Mouse (Mus musculus) liver, embryonic 11.5 days (tissue): Measurements from ENCODE around the gene Rpl13. TPM values are rescaled to one million over a fixed set of nuclear protein-coding genes. Genes with fewer than 3 reads are reported as not detected.

Source experiments
- ATAC-seq: fragments of 200-750 bp; cut with Nextera tagmentation; replicated peaks from 2 replicates; pipeline ENCODE4 v1.8.0; 2017; ENCODE audit warnings: moderate number of reproducible peaks, mild to moderate bottlenecking, moderate TSS enrichment, moderate library complexity; ENCODE audit not compliant: low FRiP score
- DNase-seq: peaks from one replicate; pipeline ENCODE4 v3.0.0-alpha.2; 2017; ENCODE audit warnings: low spot score
- H3K27ac ChIP-seq: fragments of 300-500 bp; sonication (generic); 2 replicates; pipeline ENCODE4 v1.5.1; 2014; ENCODE audit warnings: mild to moderate bottlenecking, low read depth, low read length, control low read depth
- H3K27me3 ChIP-seq: fragments of 300-500 bp; sonication (generic); replicated peaks from 2 replicates; pipeline ENCODE4 v1.6.1; 2014; ENCODE audit warnings: low read length, mixed read lengths; ENCODE audit not compliant: control insufficient read depth, insufficient read depth
- H3K36me3 ChIP-seq: fragments of 300-500 bp; sonication (generic); 2 replicates; pipeline ENCODE4 v1.6.1; 2014; ENCODE audit warnings: mild to moderate bottlenecking, low read length, moderate library complexity, mixed read lengths; ENCODE audit not compliant: control insufficient read depth, insufficient read depth
- H3K4me1 ChIP-seq: fragments of 300-500 bp; sonication (generic); replicated peaks from 2 replicates; pipeline ENCODE4 v1.6.1; 2014; ENCODE audit warnings: low read length, mixed read lengths; ENCODE audit not compliant: control insufficient read depth, insufficient read depth
- H3K4me2 ChIP-seq: fragments of 300-500 bp; sonication (generic); 2 replicates; pipeline ENCODE4 v1.6.1; 2014; ENCODE audit warnings: mild to moderate bottlenecking, control low read depth, moderate library complexity
- H3K4me3 ChIP-seq: fragments of 300-500 bp; sonication (generic); 2 replicates; pipeline ENCODE4 v1.5.1; 2014; ENCODE audit warnings: low read depth, low read length, control low read depth
- H3K9ac ChIP-seq: fragments of 300-500 bp; sonication (generic); 2 replicates; pipeline ENCODE4 v1.6.1; 2014; ENCODE audit warnings: low read depth, low read length, control low read depth
- H3K9me3 ChIP-seq: fragments of 300-500 bp; sonication (generic); 2 replicates; pipeline ENCODE4 v1.6.1; 2016; ENCODE audit warnings: low read length, inconsistent platforms, mixed read lengths; ENCODE audit not compliant: control insufficient read depth
- WGBS: fragments of 180-500 bp; shearing (Covaris S2); extraction: QIAGEN DNeasy Blood & Tissue Kit; methylation state at CpG from one replicate; pipeline ENCODE4 v1.1.7; 2014; 5-methylcytosine and 5-hydroxymethylcytosine counted together
- polyA plus RNA-seq: library from polyadenylated mRNA; unstranded; fragments of >200 nt; fragmentation: Nextera tagmentation; extraction: Ambion mirVana; gene quantifications from 2 replicates; pipeline ENCODE4 v1.2.1, GENCODE M21; 2014

Rpl13 gene
- polyA plus RNA-seq, 1 experiment from 2014 or later = 2,035 TPM

- Histone ChIP-seq H3K27me3 (no peaks in the 10 kb centered on the region), H3K36me3 (peaks cover 25% of the 10 kb centered on the region), H3K4me2 (peak overlapping the region; percentile 98), H3K4me1 (peaks cover 11% of the 10 kb centered on the region), H3K9ac (peak overlapping the region; percentile 99), H3K27ac (peak overlapping the region; percentile 93), H3K4me3 (peak overlapping the region; percentile 91), H3K9me3 (no peaks in the 10 kb centered on the region)
- DNase-seq = no peak
- no peak for ATAC-seq
- WGBS = 80% methylated on average over 6 of the region's 6 CpGs
These were observed 2.1 kb downstream of the Rpl13 start for GRCm38 (mm10) chr8:123104046-123104767.

DNA sequence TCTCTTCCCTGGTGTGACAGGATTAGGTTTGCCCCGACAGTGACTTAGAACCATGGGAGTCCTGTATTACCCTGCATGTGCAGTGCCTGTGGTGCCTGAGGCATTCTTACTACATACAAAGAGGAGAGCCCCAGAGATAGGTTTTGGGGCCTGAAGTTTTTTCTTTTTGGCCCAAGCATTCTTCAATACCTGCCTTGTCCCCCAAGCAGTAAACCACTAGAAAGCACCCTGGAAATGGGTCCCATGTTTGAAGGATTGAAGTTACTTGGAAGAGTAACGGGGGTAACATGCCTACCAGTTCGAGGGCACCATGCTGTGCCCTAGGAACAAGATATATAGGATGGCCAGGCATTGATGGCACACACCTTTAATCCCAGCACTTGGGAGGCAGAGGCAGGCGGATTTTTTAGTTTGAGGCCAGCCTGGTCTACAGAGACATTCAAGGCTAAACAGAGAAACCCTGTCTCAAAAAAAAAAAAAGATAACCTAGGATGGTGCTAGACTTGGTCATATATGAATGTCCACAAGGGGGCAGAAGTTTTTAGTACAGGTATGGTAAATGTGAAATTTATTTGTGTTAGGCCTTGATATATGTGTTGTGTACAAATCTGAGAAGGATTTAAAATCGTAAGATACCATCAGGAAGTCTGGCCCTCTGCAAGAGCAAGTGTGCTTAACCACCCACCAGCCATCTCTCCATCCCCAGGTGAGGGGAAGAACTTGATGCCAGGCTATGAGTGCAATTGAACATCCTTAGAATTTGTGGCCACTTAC, 3.6 kb downstream of the Rpl13 start:
- Histone ChIP-seq H3K27ac (no peak overlapping the region), H3K36me3 (peaks cover 25% of the 10 kb centered on the region), H3K4me1 (peaks cover 11% of the 10 kb centered on the region), H3K9me3 (no peaks in the 10 kb centered on the region), H3K9ac (no peak overlapping the region), H3K27me3 (no peaks in the 10 kb centered on the region), H3K4me3 (no peak overlapping the region), H3K4me2 (no peak overlapping the region)
- peak; percentile 35 for ATAC-seq
- DNase-seq = peak; percentile 57
- 59% methylated on average over 5 of the region's 5 CpGs for WGBS

GRCm38 (mm10) chr8:123106531-123106930, 4.4 kb downstream of the Rpl13 start:
- Histone ChIP-seq H3K27ac (no peak overlapping the region), H3K9me3 (no peaks in the 10 kb centered on the region), H3K4me3 (no peak overlapping the region), H3K36me3 (peaks cover 25% of the 10 kb centered on the region), H3K27me3 (no peaks in the 10 kb centered on the region), H3K4me1 (peaks cover 11% of the 10 kb centered on the region), H3K9ac (no peak overlapping the region), H3K4me2 (no peak overlapping the region)
- DNase-seq = no peak
- WGBS = 42% methylated on average over 2 of the region's 2 CpGs
- ATAC-seq = no peak

DNA sequence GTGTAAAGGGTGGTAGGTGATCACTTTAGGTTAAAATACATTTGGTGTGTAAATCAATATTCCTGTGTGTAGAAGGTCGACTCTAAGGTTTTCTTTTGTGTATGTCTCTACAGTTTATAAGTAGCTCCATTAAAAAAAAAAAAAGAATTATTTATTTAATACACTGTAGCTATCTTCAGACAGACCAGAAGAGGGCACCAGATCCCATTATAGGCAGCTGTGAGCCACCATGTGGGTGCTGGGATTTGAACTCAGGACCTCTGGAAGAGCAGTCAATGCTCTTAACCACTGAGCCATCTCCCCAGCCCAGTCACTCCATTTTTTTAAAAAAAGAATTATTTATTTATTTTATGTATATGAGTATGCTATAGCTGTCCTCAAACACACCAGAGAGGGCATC, 5.9 kb downstream of the Rpl13 start:
- Histone ChIP-seq H3K27ac (no peak overlapping the region), H3K4me3 (no peak overlapping the region), H3K9me3 (no peaks in the 10 kb centered on the region), H3K4me2 (no peak overlapping the region), H3K9ac (no peak overlapping the region), H3K4me1 (peaks cover 11% of the 10 kb centered on the region), H3K36me3 (peaks cover 23% of the 10 kb centered on the region), H3K27me3 (no peaks in the 10 kb centered on the region)
- DNase-seq (no peak), ATAC-seq (no peak)
- WGBS = 55% methylated on average over 1 of the region's 1 CpGs

DNA sequence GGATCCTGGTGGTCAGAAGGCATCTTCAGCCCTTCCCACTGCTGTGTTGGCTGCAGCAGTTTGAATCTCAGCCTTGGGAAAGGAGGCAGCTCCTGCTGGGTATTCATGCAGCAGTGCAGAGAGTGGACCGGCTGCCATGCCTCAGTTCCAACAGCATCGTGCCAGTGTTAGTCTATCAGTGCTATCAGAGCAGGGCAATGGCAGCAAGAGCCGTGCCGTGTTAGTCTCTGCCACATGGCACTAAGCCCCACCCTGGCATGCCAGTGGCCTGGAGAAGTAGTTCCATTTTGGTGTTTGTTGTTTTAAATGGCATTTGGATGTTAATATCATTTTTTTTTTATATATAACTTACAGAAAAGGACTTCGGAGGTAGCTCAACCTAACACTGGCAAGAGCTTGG, 6.8 kb downstream of the Rpl13 start:
- Histone ChIP-seq H3K36me3 (peaks cover 14% of the 10 kb centered on the region), H3K9ac (no peak overlapping the region), H3K27me3 (no peaks in the 10 kb centered on the region), H3K4me3 (no peak overlapping the region), H3K4me2 (no peak overlapping the region), H3K4me1 (peaks cover 4% of the 10 kb centered on the region), H3K9me3 (no peaks in the 10 kb centered on the region), H3K27ac (no peak overlapping the region; the same call in 1 of the 2 replicates)
- WGBS = 86% methylated on average over 5 of the region's 5 CpGs
- DNase-seq (no peak), ATAC-seq (no peak)

DNA sequence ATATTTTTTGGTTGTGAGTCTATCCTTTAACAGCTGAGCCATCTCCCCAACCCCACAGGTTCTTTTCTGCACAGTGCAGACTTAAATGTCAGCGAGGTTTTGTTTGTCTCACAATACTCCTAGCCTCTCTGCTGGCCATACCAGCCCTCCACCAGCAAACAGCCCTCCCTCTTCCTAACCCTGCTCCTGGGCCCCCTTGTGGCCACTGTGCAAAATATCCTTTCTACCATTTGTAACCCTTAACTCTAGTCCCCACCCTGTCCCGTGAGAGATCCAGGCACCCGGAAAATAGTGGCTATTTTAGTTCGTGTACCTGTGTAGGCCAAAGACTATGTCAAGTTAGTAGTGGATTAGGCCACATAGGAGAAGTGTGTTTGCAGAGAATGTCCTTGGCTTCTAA, 8.5 kb downstream of the Rpl13 start:
- Histone ChIP-seq H3K4me2 (no peak overlapping the region), H3K9me3 (no peaks in the 10 kb centered on the region), H3K9ac (no peak overlapping the region), H3K4me3 (no peak overlapping the region), H3K4me1 (peaks cover 9% of the 10 kb centered on the region), H3K27ac (no peak overlapping the region), H3K36me3 (no peaks in the 10 kb centered on the region), H3K27me3 (peaks cover 1% of the 10 kb centered on the region; the same call in 1 of the 2 replicates)
- no peak for DNase-seq
- WGBS = 9% methylated on average over 4 of the region's 4 CpGs
- peak; percentile 71 for ATAC-seq

GRCm38 (mm10) chr8:123112892-123113291, 10.7 kb downstream of the Rpl13 start:
- no peak overlapping the region for H3K4me3 ChIP-seq
- WGBS = 78% methylated on average over 9 of the region's 9 CpGs
- no peak overlapping the region for H3K9ac ChIP-seq
- H3K27ac ChIP-seq = no peak overlapping the region
- H3K9me3 ChIP-seq = no peaks in the 10 kb centered on the region
- peaks cover 22% of the 10 kb centered on the region for H3K27me3 ChIP-seq
- H3K4me1 ChIP-seq = peaks cover 30% of the 10 kb centered on the region
- DNase-seq = no peak
- no peak overlapping the region for H3K4me2 ChIP-seq
- no peak for ATAC-seq
- H3K36me3 ChIP-seq = no peaks in the 10 kb centered on the region

DNA sequence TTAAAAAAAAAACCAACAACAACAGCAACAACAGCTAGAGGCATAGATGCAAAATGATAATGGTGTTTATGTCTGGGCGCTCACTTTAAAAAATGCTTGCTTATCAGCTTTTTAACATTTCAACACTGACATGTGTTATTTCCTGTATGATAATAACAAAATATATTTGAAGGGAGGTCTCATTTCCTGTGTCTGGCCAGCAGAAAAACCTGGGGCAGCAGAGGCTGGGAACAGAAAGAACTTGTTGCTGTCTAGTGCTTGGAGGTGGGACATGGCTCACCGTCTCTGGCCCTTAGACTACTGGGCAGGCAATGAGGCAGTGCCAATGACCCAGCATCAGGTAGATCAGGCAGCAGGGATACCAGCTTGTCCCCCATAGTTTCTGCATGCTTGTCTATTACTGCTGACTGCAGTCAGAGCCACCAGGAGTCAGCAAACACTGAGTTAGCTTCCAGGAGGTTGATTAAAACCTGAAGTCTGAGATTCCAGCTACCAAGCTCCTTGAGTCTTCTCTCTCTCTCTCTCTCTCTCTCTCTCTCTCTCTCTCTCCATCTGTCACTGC, 11.8 kb downstream of the Rpl13 start:
- 30% methylated on average over 2 of the region's 2 CpGs for WGBS

More for the DNA sequence above, 11.8 kb downstream of the Rpl13 start:
- no peak for DNase-seq
- Histone ChIP-seq H3K4me1 (peaks cover 39% of the 10 kb centered on the region), H3K27me3 (peaks cover 32% of the 10 kb centered on the region), H3K4me3 (no peak overlapping the region), H3K9ac (no peak overlapping the region), H3K9me3 (no peaks in the 10 kb centered on the region), H3K27ac (no peak overlapping the region), H3K36me3 (no peaks in the 10 kb centered on the region), H3K4me2 (peak overlapping the region; percentile 9; the same call in 1 of the 2 replicates)
- no peak for ATAC-seq
